Mouse (Mus musculus): Measurements from ENCODE around the gene Fbxo31.

Gene Fbxo31

DNA sequence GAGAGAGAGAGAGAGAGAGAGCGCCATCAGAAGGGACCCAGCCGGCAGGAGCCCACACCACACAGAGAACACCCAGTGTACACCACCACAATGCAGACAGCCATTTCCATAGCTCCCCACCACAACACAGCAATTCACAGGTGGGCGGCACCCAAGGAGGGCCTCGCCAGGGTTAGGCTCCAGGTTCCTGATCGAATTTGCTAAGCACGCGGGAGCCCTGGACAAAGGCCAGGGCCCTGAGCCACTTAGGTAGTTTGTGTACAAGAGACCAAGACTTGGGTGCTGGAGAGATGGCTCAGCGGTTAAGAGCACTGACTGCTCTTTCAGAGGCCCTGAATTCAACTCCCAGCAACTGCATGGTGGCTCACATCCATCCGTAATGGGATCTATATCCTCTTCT lies 26.1 kb downstream of the Fbxo31 start:
- DNase-seq (ENCODE audit: low spot score) = no peak

GRCm38 (mm10) chr8:121551065-121551985 lies 27.3 kb downstream of the Fbxo31 start:
- no peak for DNase-seq (ENCODE audit: low spot score)

DNA sequence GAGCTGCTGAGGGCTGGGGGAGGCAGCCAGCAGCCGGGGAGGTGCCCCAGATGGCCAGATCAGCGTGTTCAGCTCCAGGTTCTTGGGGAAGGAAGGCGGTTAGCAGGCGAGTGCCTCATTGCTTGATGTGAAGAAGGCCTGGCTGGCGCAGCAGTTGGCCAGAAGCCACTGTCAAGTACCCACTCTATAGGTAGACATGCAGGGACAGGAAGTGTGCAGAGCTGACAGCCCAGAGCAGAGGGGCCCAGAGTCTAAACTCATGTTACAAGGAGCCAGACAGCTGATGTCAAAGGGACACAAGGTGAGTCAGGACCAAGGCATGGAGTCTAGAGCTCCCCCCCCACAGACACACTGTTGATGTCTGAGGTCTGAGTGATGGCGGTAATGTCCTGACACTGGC lies 28.6 kb downstream of the Fbxo31 start:
- no peak for DNase-seq (ENCODE audit: low spot score)

GRCm38 (mm10) chr8:121547132-121547531 lies 31.5 kb downstream of the Fbxo31 start:
- DNase-seq (ENCODE audit: low spot score) = peak; percentile 77

DNA sequence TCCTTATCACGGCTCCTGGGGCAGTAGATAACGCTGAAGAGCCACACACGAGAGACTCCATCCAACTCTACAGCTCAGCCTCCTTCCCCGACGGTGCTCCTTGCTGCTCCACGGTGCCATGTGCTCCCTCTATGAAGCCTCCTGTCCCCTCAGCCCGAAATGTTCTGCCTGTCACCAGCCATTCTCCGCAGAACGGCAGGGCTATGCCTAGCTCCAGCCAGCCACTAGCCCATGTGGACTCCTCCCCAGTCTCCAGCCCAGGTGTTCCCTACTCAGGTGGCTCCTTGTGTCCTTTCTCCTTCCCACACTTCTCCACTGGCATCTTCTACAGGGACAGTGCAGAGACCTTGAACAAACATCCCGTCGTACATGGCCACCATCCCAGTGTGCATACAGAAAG lies 33.7 kb downstream of the Fbxo31 start:
- no peak for DNase-seq (ENCODE audit: low spot score)

DNA sequence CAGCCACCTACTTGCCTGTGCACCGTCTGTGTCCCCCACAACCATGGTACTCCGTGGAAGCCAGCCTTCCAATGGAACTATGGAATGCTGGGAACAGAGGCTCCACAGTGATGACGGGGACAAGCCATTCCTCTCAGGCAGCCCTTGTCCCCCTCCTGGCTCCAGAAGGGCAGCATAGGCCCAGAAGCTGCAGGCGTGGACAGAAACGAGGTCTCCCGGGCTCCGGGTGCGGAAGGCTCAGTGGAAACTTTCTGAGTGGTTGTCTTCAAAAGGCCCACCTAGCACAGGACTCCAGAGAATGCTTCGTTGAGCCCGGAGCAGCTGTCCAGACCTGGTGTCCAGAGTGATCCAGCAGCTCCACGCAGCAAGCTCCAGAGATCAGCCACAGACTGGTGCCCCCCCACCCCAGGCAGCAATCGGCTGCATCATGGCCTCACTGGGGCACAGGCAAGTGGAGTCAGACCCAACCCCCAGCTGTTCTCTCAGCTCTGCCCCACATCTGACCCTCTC lies 34.3 kb downstream of the Fbxo31 start, which contains the start of gene 1700018B08Rik:
TSS of gene 1700018B08Rik (minus strand) at position 45 of the 510 bp plus-strand sequence.
- no peak for DNase-seq (ENCODE audit: low spot score)

GRCm38 (mm10) chr8:121542901-121543300 lies 35.7 kb downstream of the Fbxo31 start:
- no peak for DNase-seq (ENCODE audit: low spot score)

GRCm38 (mm10) chr8:121541862-121542261 lies 36.7 kb downstream of the Fbxo31 start:
- DNase-seq (ENCODE audit: low spot score) = no peak

GRCm38 (mm10) chr8:121532381-121532780 lies 46.2 kb downstream of the Fbxo31 start:
- no peak for DNase-seq (ENCODE audit: low spot score)

DNA sequence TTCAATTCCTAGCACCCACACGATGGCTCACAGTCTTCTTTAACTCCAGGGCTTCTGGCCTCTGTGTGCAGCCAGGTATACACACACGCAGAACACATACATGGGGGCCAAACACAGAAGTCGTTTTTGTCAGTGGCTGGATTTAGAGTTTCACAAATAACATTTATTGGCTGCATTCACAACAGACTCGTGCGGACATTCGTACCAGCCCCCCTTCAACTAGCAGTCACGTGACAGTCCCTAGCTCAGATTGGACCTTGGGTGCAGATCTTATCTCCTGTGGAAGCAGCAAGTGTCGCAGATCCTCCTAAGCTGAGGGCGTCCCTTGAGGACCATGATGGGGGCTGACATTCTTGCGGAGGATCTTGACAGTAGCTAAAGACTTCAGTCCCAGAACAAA lies 48.0 kb downstream of the Fbxo31 start:
- DNase-seq (ENCODE audit: low spot score) = no peak

GRCm38 (mm10) chr8:121528790-121529189 lies 49.8 kb downstream of the Fbxo31 start:
- DNase-seq (ENCODE audit: low spot score) = no peak

- DNase-seq (ENCODE audit: low spot score) = no peak
Measured at GRCm38 (mm10) chr8:121527751-121528150, 50.9 kb downstream of the Fbxo31 start.

GRCm38 (mm10) chr8:121526811-121527550 lies 51.6 kb downstream of the Fbxo31 start:
- no peak for DNase-seq (ENCODE audit: low spot score)

DNA sequence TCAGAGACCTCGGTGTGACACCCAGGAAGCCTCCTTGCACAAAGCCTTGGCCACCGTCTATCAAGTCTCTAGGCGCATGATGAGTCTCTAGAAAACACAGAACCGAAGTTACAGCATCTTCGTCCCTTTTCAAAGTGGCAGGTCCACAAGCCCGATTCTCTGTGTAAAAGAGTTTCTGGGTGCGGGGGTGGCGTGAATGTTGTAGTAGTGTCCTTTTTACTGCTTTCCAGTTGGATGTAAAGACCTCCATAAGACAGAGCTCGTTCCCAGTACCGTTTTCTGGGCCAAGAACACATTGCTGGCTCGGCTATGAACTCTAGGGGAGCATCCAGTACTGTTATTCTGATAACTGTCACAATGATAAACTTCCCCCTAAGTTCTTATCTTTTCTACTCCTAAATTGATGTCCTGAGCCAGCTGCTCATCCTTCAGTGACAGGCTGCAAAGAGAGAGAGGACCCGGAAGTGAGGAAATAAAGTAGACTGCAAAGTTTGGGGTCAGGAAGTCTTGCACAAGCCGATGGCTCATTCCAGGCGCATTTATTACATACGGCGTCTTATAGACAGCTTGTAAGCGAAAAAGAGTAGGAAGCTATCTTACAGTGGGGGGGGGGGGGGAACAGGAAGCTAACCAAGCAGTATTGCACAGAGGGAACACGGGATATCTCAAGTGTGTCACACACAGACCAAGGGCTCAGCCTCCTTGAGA lies 53.3 kb downstream of the Fbxo31 start:
- DNase-seq (ENCODE audit: low spot score) = no peak

DNA sequence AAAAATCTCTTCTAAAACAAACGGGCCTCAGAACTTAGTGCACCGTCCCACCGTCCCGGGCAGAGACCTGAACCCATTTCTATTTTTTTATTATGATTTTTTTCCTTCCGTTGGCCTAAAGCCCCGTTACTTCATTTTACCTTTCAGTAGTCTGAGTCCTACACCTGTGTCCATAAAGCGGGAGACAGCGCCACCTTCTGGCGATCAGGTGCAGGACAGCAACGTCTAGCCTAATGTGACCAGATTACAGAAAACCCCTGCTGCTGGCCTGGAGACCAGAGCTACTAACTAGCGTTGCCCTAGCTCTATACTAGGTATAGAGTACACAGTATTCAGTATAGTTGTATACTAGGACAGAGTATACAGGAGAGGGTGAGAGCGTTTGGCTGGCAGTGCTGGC lies 65.2 kb downstream of the Fbxo31 start:
- DNase-seq (ENCODE audit: low spot score) = peak; percentile 83

GRCm38 (mm10) chr8:121511751-121512150 lies 66.9 kb downstream of the Fbxo31 start:
- DNase-seq (ENCODE audit: low spot score) = no peak

Data from layer of hippocampus, adult 11-12 months (tissue).